Mouse (Mus musculus): ENCODE results near the gene Spdl1. TPM values are rescaled to one million over a fixed set of nuclear protein-coding genes. Genes with fewer than 3 reads are reported as not detected.
"Not testable (repeated sequence)": the region's sequence is repeated elsewhere in the genome, so short reads cannot be mapped to it uniquely, and the experiment has no call there.

Gene Spdl1
- total RNA-seq, 2 experiments from 2014 or later: 0.23 to 0.35 TPM

- intact Hi-C loops (cut with DNase I): loop anchor here (10.0 kb wide), 1 partner anchor 819 kb away; no protein-coding TSS in a partner anchor
- Histone ChIP-seq H3K4me3 (no peak overlapping the region), H3K27ac (no peak overlapping the region)
- no peak for TF ChIP-seq CTCF (IDR thresholded peaks at IDR 0.05)
- DNase-seq (ENCODE audit: extremely low spot score in 1 of 2, low spot score in 2 of 2): no peak
Observed at GRCm38 (mm10) chr11:34845567-34846267, 12.3 kb upstream of the Spdl1 start.

GRCm38 (mm10) chr11:34843517-34843916, 10.1 kb upstream of the Spdl1 start:
- intact Hi-C loops (cut with DNase I): loop anchor here (5.0 to 10.0 kb wide), 5 partner anchors 564 to 1159 kb away; no protein-coding TSS in a partner anchor
- H3K4me3 ChIP-seq: no peak overlapping the region
- DNase-seq (ENCODE audit: extremely low spot score in 1 of 2, low spot score in 2 of 2): no peak
- H3K27ac ChIP-seq: no peak overlapping the region
- TF ChIP-seq CTCF (IDR thresholded peaks at IDR 0.05): peak; percentile 69

- Histone ChIP-seq H3K27ac (no peak overlapping the region), H3K4me3 (no peak overlapping the region)
- TF ChIP-seq CTCF (IDR thresholded peaks at IDR 0.05): no peak
- no peak for DNase-seq (ENCODE audit: extremely low spot score in 1 of 2, low spot score in 2 of 2)
- intact Hi-C loops (cut with DNase I): loop anchor here (5.0 to 10.0 kb wide), 5 partner anchors 567 to 1162 kb away; no protein-coding TSS in a partner anchor
Observed at GRCm38 (mm10) chr11:34840283-34840682, 6.8 kb upstream of the Spdl1 start.

GRCm38 (mm10) chr11:34839051-34839450, 5.6 kb upstream of the Spdl1 start:
- intact Hi-C loops (cut with DNase I): loop anchor here (10.0 kb wide), 1 partner anchor 976 kb away; no protein-coding TSS in a partner anchor
- TF ChIP-seq CTCF (IDR thresholded peaks at IDR 0.05): no peak
- no peak for DNase-seq (ENCODE audit: extremely low spot score in 1 of 2, low spot score in 2 of 2)
- Histone ChIP-seq H3K27ac (no peak overlapping the region), H3K4me3 (no peak overlapping the region)

- Histone ChIP-seq H3K4me3 (no peak overlapping the region), H3K27ac (no peak overlapping the region)
- peak; percentile 58 for TF ChIP-seq CTCF (IDR thresholded peaks at IDR 0.05)
- intact Hi-C loops (cut with DNase I): loop anchor here (10.0 kb wide), 1 partner anchor 979 kb away; no protein-coding TSS in a partner anchor
- no peak for DNase-seq (ENCODE audit: extremely low spot score in 1 of 2, low spot score in 2 of 2)
Observed at GRCm38 (mm10) chr11:34836272-34836671, 2.8 kb upstream of the Spdl1 start.

GRCm38 (mm10) chr11:34832678-34833077, 763 bp downstream of the Spdl1 start:
- intact Hi-C loops (cut with DNase I): loop anchor here (10.0 kb wide), 1 partner anchor 982 kb away; no protein-coding TSS in a partner anchor
- TF ChIP-seq CTCF (IDR thresholded peaks at IDR 0.05): no peak
- H3K4me3 ChIP-seq: no peak overlapping the region

GRCm38 (mm10) chr11:34827803-34828202, 5.6 kb downstream of the Spdl1 start:
- no peak for DNase-seq (ENCODE audit: extremely low spot score in 1 of 2, low spot score in 2 of 2)
- no peak for TF ChIP-seq CTCF (IDR thresholded peaks at IDR 0.05)
- no peak overlapping the region for H3K4me3 ChIP-seq
- no peak overlapping the region for H3K27ac ChIP-seq
- intact Hi-C loops (cut with DNase I): no loop called here

More at GRCm38 (mm10) chr11:34832678-34833077, 763 bp downstream of the Spdl1 start:
- no peak overlapping the region for H3K27ac ChIP-seq
- no peak for DNase-seq (ENCODE audit: extremely low spot score in 1 of 2, low spot score in 2 of 2)

- Histone ChIP-seq H3K27ac (no peak overlapping the region), H3K4me3 (no peak overlapping the region)
- no peak for TF ChIP-seq CTCF (IDR thresholded peaks at IDR 0.05)
- no peak for DNase-seq (ENCODE audit: extremely low spot score in 1 of 2, low spot score in 2 of 2)
- intact Hi-C loops (cut with DNase I): no loop called here
Observed at GRCm38 (mm10) chr11:34826940-34827339, 6.5 kb downstream of the Spdl1 start.

- no peak for TF ChIP-seq CTCF (IDR thresholded peaks at IDR 0.05)
- DNase-seq (ENCODE audit: extremely low spot score in 1 of 2, low spot score in 2 of 2): no peak
- intact Hi-C loops (cut with DNase I): no loop called here
- Histone ChIP-seq H3K4me3 (no peak overlapping the region), H3K27ac (no peak overlapping the region)
Observed at GRCm38 (mm10) chr11:34824791-34825190, 8.7 kb downstream of the Spdl1 start.

- no peak for DNase-seq (ENCODE audit: extremely low spot score in 1 of 2, low spot score in 2 of 2)
- intact Hi-C loops (cut with DNase I): loop anchor here (2.0 to 10.0 kb wide), 4 partner anchors 507 to 810 kb away; no protein-coding TSS in a partner anchor
- TF ChIP-seq CTCF (IDR thresholded peaks at IDR 0.05): peak; percentile 78
- Histone ChIP-seq H3K4me3 (no peak overlapping the region), H3K27ac (no peak overlapping the region)
Observed at GRCm38 (mm10) chr11:34814767-34815166, 18.7 kb downstream of the Spdl1 start.

- TF ChIP-seq CTCF (IDR thresholded peaks at IDR 0.05): no peak
- no peak for DNase-seq (ENCODE audit: extremely low spot score in 1 of 2, low spot score in 2 of 2)
- intact Hi-C loops (cut with DNase I): loop anchor here (2.0 to 10.0 kb wide), 3 partner anchors 507 to 810 kb away; no protein-coding TSS in a partner anchor
- H3K4me3 ChIP-seq: no peak overlapping the region
- H3K27ac ChIP-seq: no peak overlapping the region
Observed at GRCm38 (mm10) chr11:34814319-34814718, 19.1 kb downstream of the Spdl1 start.

GRCm38 (mm10) chr11:34805026-34805425, 28.4 kb downstream of the Spdl1 start:
- H3K27ac ChIP-seq; DNase-seq (ENCODE audit: extremely low spot score in 1 of 2, low spot score in 2 of 2); intact Hi-C loops (cut with DNase I); H3K4me3 ChIP-seq: not testable (repeated sequence)

GRCm38 (mm10) chr11:34798066-34798465, 35.4 kb downstream of the Spdl1 start:
- not testable (repeated sequence) for H3K4me3 ChIP-seq; DNase-seq (ENCODE audit: extremely low spot score in 1 of 2, low spot score in 2 of 2); H3K27ac ChIP-seq
- intact Hi-C loops (cut with DNase I): loop anchor here (5.0 kb wide), 1 partner anchor 571 kb away; no protein-coding TSS in a partner anchor

Data from left cerebral cortex, adult 2 months (tissue).